Mouse (Mus musculus) intestine, embryonic 15.5 days (tissue): ENCODE results near the gene Plekhb1. TPM values are rescaled to one million over a fixed set of nuclear protein-coding genes. Genes with fewer than 3 reads are reported as not detected.
A peak's percentile ranks its signal among the peaks of the same experiment; 100 is the strongest.

Experiments
- ATAC-seq: fragments of 200-750 bp; cut with Nextera tagmentation; 2 replicates; pipeline ENCODE4 v1.8.0; 2017; ENCODE audit warnings: moderate TSS enrichment, moderate library complexity
- H3K27ac ChIP-seq: fragments of 300-500 bp; sonication (generic); 2 replicates; pipeline ENCODE4 v1.5.1; 2015; ENCODE audit warnings: mild to moderate bottlenecking, inconsistent platforms
- H3K27me3 ChIP-seq: fragments of 300-500 bp; sonication (generic); replicated peaks from 2 replicates; pipeline ENCODE4 v1.6.1; 2015; ENCODE audit warnings: inconsistent platforms
- H3K36me3 ChIP-seq: fragments of 300-500 bp; sonication (generic); 2 replicates; pipeline ENCODE4 v1.6.1; 2015; ENCODE audit warnings: inconsistent platforms
- H3K4me1 ChIP-seq: fragments of 300-500 bp; sonication (generic); replicated peaks from 2 replicates; pipeline ENCODE4 v1.6.1; 2015; ENCODE audit warnings: inconsistent platforms
- H3K4me2 ChIP-seq: fragments of 300-500 bp; sonication (generic); replicated peaks from 2 replicates; pipeline ENCODE4 v1.6.1; 2015; ENCODE audit warnings: mild to moderate bottlenecking, inconsistent platforms
- H3K4me3 ChIP-seq: fragments of 300-500 bp; sonication (generic); replicated peaks from 2 replicates; pipeline ENCODE4 v1.5.1; 2015; ENCODE audit warnings: inconsistent platforms
- H3K9ac ChIP-seq: fragments of 300-500 bp; sonication (generic); 2 replicates; pipeline ENCODE4 v1.6.1; 2015; ENCODE audit warnings: inconsistent platforms
- H3K9me3 ChIP-seq: fragments of 300-500 bp; sonication (generic); 2 replicates; pipeline ENCODE4 v1.6.1; 2016; ENCODE audit warnings: inconsistent platforms
- WGBS: fragments of 180-500 bp; shearing (Covaris S2); methylation state at CpG from one replicate; pipeline ENCODE4 v1.1.7; 2015; 5-methylcytosine and 5-hydroxymethylcytosine counted together
- polyA plus RNA-seq: library from polyadenylated mRNA; unstranded; fragments of >200 nt; fragmentation: Nextera tagmentation; extraction: Ambion mirVana; gene quantifications from 2 replicates; pipeline ENCODE4 v1.2.1, GENCODE M21; 2015

Gene Plekhb1
- polyA plus RNA-seq, 1 experiment from 2014 or later, result 14.6 TPM

- WGBS, result under 1% methylated on average over 102 of the region's 105 CpGs
- H3K9me3 ChIP-seq, result no peaks in the 10 kb centered on the region
- no peaks in the 10 kb centered on the region for H3K27me3 ChIP-seq
- 0 out of 2 replicates have a peak, but pooled peaks cover 3% of the 10 kb centered on the region for H3K4me1 ChIP-seq
- peak within 1 kb of the TSS; percentile 100 for H3K9ac ChIP-seq
- ATAC-seq, result peak; percentile 97
- H3K4me2 ChIP-seq, result peak within 1 kb of the TSS; percentile 58
- peak within 1 kb of the TSS; percentile 99 for H3K27ac ChIP-seq
- H3K36me3 ChIP-seq, result no peaks in the 10 kb centered on the region
- peak within 1 kb of the TSS; percentile 100 for H3K4me3 ChIP-seq
Observed at GRCm38 (mm10) chr7:100607214-100608129, 54.7 kb downstream of the Plekhb1 start, which contains the start of gene Rab6a. TSS of gene Rab6a (plus strand) at chr7:100607410.

DNA sequence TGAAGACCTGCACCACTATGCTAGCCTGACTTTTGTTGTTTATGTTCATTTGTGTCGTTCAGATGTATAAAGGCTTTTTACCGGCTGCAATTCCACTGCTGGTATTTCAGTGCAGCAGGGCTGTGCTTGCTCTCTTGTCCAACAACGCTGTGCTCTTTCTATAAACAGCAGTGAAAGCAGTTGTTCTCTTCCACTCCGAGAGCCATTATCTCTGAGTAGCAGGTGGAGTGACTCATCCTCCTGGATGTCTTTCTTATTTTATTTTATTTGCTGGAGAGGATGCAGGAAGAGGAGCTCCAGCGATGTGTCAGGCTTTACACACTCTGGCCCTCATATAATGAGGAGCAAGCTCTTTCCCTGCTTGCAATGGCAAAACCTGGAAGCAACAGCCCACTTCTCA lies 62.0 kb downstream of the Plekhb1 start:
- ATAC-seq, result no peak
- Histone ChIP-seq H3K9ac (no peak overlapping the region), H3K27ac (no peak overlapping the region), H3K9me3 (no peaks in the 10 kb centered on the region), H3K36me3 (no peaks in the 10 kb centered on the region), H3K4me1 (no peaks in the 10 kb centered on the region), H3K27me3 (no peaks in the 10 kb centered on the region), H3K4me2 (no peak overlapping the region), H3K4me3 (no peak overlapping the region)
- WGBS, result 53% methylated on average over 5 of the region's 5 CpGs

DNA sequence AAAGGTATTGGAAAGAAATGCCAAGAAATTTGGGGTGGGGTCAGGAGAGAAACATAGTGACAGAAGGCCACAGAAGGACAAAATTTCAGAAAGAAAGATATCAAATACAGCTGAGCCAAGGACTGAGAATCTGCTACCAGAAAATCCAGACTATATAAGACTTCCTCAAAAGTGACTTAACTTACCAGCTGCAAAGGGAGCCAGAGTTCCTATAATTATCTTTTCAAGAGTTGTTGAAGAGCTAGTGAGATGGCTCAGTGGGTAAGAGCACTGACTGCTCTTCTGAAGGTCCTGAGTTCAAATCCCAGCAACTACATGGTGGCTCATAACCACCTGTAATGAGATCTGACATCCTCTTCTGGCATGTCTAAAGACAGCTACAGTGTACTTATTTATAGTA lies 68.9 kb downstream of the Plekhb1 start:
- Histone ChIP-seq H3K36me3 (no peaks in the 10 kb centered on the region), H3K27ac (no peak overlapping the region), H3K4me3 (no peak overlapping the region), H3K4me1 (no peaks in the 10 kb centered on the region), H3K27me3 (no peaks in the 10 kb centered on the region), H3K9ac (no peak overlapping the region), H3K4me2 (no peak overlapping the region), H3K9me3 (no peaks in the 10 kb centered on the region)
- ATAC-seq, result no peak

Other genes starting within 250 kb of the Plekhb1 start
- not detected in 2 replicates for gene Ucp3, start 189.4 kb downstream of the Plekhb1 start, polyA plus RNA-seq
- gene Ucp2, start 169.1 kb downstream of the Plekhb1 start, polyA plus RNA-seq, result 272 and 287 TPM in 2 replicates
- gene Dnajb13, start 147.5 kb downstream of the Plekhb1 start, polyA plus RNA-seq, result 0.28 and 0.41 TPM in 2 replicates
- 40.8 and 49.3 TPM in 2 replicates for gene Coa4, start 125.3 kb downstream of the Plekhb1 start, polyA plus RNA-seq
- 105 and 116 TPM in 2 replicates for gene Rab6a, start 55.0 kb downstream of the Plekhb1 start, polyA plus RNA-seq
- 87.7 and 87.9 TPM in 2 replicates for gene Mrpl48, start 54.1 kb downstream of the Plekhb1 start, polyA plus RNA-seq
- gene Fam168a, start 44.2 kb upstream of the Plekhb1 start, polyA plus RNA-seq, result 25.1 and 26.9 TPM in 2 replicates
- gene Relt, start 201.0 kb upstream of the Plekhb1 start, polyA plus RNA-seq, result 2.6 and 3.5 TPM in 2 replicates